28 mouse cellular contexts compared by ENCODE assay signal in the genomic region with DNA sequence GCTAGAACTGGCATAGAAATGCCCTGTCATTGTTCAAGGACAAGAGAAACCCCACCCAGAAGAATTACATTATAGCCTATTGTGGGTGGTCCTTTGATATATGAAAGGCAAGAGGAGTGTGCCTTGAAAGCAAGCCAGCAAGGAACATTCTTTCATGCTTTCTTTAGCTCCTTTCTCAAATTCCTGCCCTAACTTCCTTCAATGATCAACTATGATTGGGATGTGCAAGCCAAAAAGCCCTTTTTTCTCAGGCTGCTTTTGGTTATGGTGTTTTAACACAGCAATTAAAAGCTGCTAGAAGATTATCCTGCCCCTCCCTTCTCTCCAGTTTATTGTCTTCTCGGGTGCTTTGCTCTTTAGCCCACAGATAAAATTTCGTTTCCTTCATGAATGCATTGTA. TPM values are rescaled to one million over a fixed set of nuclear protein-coding genes. Genes with fewer than 3 reads are reported as not detected.
DNase-seq lines count a peak whose midpoint lies in the region; ATAC-seq lines count a peak whose summit lies in the region.
"Had no signal": no experiment of that assay in that cellular context is flagged by ENCODE, and none has a peak within 500 bp of the region (broad histone marks: within the 10 kb centered on the region; RNA-seq: fewer than 3 reads in every experiment).

No protein-coding gene starts in this region.

- no peak overlapping the region for H3K4me2 ChIP-seq in forebrain, embryonic 14.5 days (ENCODE audit: low read length)
- no peak overlapping the region for H3K4me2 ChIP-seq in forebrain, embryonic 13.5 days
- H3K4me2 ChIP-seq: embryonic facial prominence, embryonic 13.5 days; hindbrain, embryonic 12.5 days had no signal

- no peak overlapping the region for H3K27ac ChIP-seq in forebrain, embryonic 14.5 days (ENCODE audit: low read depth, low read length)
- no peak overlapping the region for H3K27ac ChIP-seq in forebrain, embryonic 13.5 days
- H3K27ac ChIP-seq: embryonic facial prominence, embryonic 13.5 days; heart, embryonic 10.5 days; hindbrain, embryonic 12.5 days; hindbrain, postnatal 0 days had no signal

- H3K36me3 ChIP-seq in forebrain, embryonic 14.5 days (ENCODE audit: control insufficient read depth, insufficient read depth, low read length), result no peaks in the 10 kb centered on the region
- no peaks in the 10 kb centered on the region for H3K36me3 ChIP-seq in forebrain, embryonic 13.5 days (ENCODE audit: poor library complexity, severe bottlenecking)
- H3K36me3 ChIP-seq: embryonic facial prominence, embryonic 13.5 days; heart, embryonic 10.5 days; hindbrain, embryonic 12.5 days had no signal

- DNase-seq in forebrain, embryonic 14.5 days (ENCODE audit: low spot score), result peak; percentile 21
- peak; percentile 83 for DNase-seq in kidney, adult 9 months
- no peak for DNase-seq in kidney, postnatal 10 days
- peak; percentile 35 for DNase-seq in Muller cell, postnatal 12 days (ENCODE audit: inconsistent ontology term)
- DNase-seq in ZHBTc4 (ENCODE audit: low read depth, low spot score), result peak; percentile 19
- no peak for DNase-seq in left cerebral cortex, postnatal 10 days (ENCODE audit: extremely low spot score in 1 of 2, low spot score in 2 of 2)
- no peak for DNase-seq in ovary, postnatal 14 days (ENCODE audit: low spot score)
- DNase-seq: adrenal gland, postnatal 10 days; cerebellum, adult 11-12 months; cerebellum, adult 9-10 months; cerebellum, postnatal 25 days; gastrocnemius, postnatal 10 days; heart, adult 18-20 months; heart, postnatal 10 days; heart, postnatal 4 days had no signal

- no peak overlapping the region for H3K4me3 ChIP-seq in forebrain, embryonic 14.5 days (ENCODE audit: low read depth, low read length)
- no peak overlapping the region for H3K4me3 ChIP-seq in forebrain, embryonic 13.5 days
- H3K4me3 ChIP-seq: embryonic facial prominence, embryonic 13.5 days; heart, embryonic 10.5 days; hindbrain, embryonic 12.5 days had no signal

- H3K9ac ChIP-seq in forebrain, embryonic 14.5 days (ENCODE audit: low read length), result no peak overlapping the region
- H3K9ac ChIP-seq in forebrain, embryonic 13.5 days, result no peak overlapping the region
- H3K9ac ChIP-seq: embryonic facial prominence, embryonic 13.5 days; hindbrain, embryonic 12.5 days had no signal

- ATAC-seq in forebrain, embryonic 14.5 days, result no peak
- no peak for ATAC-seq in forebrain, embryonic 13.5 days
- ATAC-seq: forebrain, embryonic 16.5 days; hindbrain, postnatal 0 days had no signal

- H3K4me1 ChIP-seq in forebrain, embryonic 14.5 days (ENCODE audit: control insufficient read depth, insufficient read depth, low read length), result no peaks in the 10 kb centered on the region
- peaks cover 13% of the 10 kb centered on the region for H3K4me1 ChIP-seq in forebrain, embryonic 13.5 days
- H3K4me1 ChIP-seq: embryonic facial prominence, embryonic 13.5 days; heart, embryonic 10.5 days; hindbrain, embryonic 12.5 days had no signal

- intact Hi-C loops in left cerebral cortex, postnatal 10 days (cut with DNase I), result no loop called here

- H3K27me3 ChIP-seq in forebrain, embryonic 14.5 days (replicated peaks; ENCODE audit: control insufficient read depth, insufficient read depth, low read length), result no peaks in the 10 kb centered on the region
- H3K27me3 ChIP-seq in forebrain, embryonic 13.5 days, result no peaks in the 10 kb centered on the region
- H3K27me3 ChIP-seq: embryonic facial prominence, embryonic 13.5 days; hindbrain, embryonic 12.5 days had no signal

- no peaks in the 10 kb centered on the region for H3K9me3 ChIP-seq in forebrain, embryonic 14.5 days (replicated peaks; ENCODE audit: control insufficient read depth, low read length)
- H3K9me3 ChIP-seq in forebrain, embryonic 13.5 days (replicated peaks), result no peaks in the 10 kb centered on the region
- H3K9me3 ChIP-seq: embryonic facial prominence, embryonic 13.5 days; heart, embryonic 10.5 days; hindbrain, embryonic 12.5 days had no signal

- WGBS in forebrain, embryonic 14.5 days, result 2% methylated on average over 2 of the region's 2 CpGs
- WGBS in forebrain, embryonic 13.5 days, result 9% methylated on average over 2 of the region's 2 CpGs

RNA-seq across cellular contexts. Expression of a gene that starts 10.0 kb away (rescaled TPM):
- polyA plus RNA-seq in forebrain, embryonic 14.5 days (2014; fragmentation: Nextera tagmentation; extraction: Ambion mirVana), result not detected in 2 replicates
- polyA plus RNA-seq in forebrain, embryonic 13.5 days (2015; fragmentation: Nextera tagmentation; extraction: Ambion mirVana), result not detected in 2 replicates
- not detected for total RNA-seq in left cerebral cortex, postnatal 10 days (2021)
- total RNA-seq: adrenal gland, postnatal 10 days; adrenal gland, postnatal 4 days; gastrocnemius, postnatal 10 days; gastrocnemius, postnatal 4 days; heart, adult 18-20 months; heart, postnatal 10 days; heart, postnatal 4 days; hindbrain, postnatal 0 days; MEL had no signal
- polyA plus RNA-seq: C2C12; cortical plate, adult 2 months; embryonic facial prominence, embryonic 13.5 days; forebrain, embryonic 16.5 days; frontal cortex, adult 2 months; heart, embryonic 10.5 days; heart, embryonic 14.5 days; hindbrain, embryonic 12.5 days; hindbrain, postnatal 0 days had no signal

RNA-seq across cellular contexts. Expression of a gene that starts 32.4 kb away (rescaled TPM):
- polyA plus RNA-seq in forebrain, embryonic 14.5 days (2014; fragmentation: Nextera tagmentation; extraction: Ambion mirVana), result not detected in 2 replicates
- polyA plus RNA-seq in forebrain, embryonic 13.5 days (2015; fragmentation: Nextera tagmentation; extraction: Ambion mirVana), result not detected in 2 replicates
- not detected for total RNA-seq in left cerebral cortex, postnatal 10 days (2021)
- total RNA-seq: gastrocnemius, postnatal 10 days; heart, postnatal 10 days; heart, postnatal 4 days; hindbrain, postnatal 0 days; MEL had no signal
- polyA plus RNA-seq: C2C12; cortical plate, adult 2 months; embryonic facial prominence, embryonic 13.5 days; forebrain, embryonic 16.5 days; frontal cortex, adult 2 months; heart, embryonic 10.5 days; heart, embryonic 14.5 days; hindbrain, embryonic 12.5 days; hindbrain, postnatal 0 days had no signal

Comparison
In these comparisons a context has a peak if more than half of its experiments do, and no peak if none do; other contexts are left out.
1. DNase-seq: peak in forebrain, embryonic 14.5 days (single experiment), kidney, adult 9 months (single experiment), Muller cell, postnatal 12 days (single experiment) and ZHBTc4 (single experiment); none in kidney, postnatal 10 days (single experiment), left cerebral cortex, postnatal 10 days (0 of 2) and ovary, postnatal 14 days (single experiment).